Mouse (Mus musculus) embryonic fibroblast, embryonic 13.5 days (primary cell): Measurements from ENCODE around the gene Dis3l2.

Experiments used
- CTCF ChIP-seq: IDR thresholded peaks from 2 replicates; pipeline ENCODE4 v1.5.1; 2011; ENCODE audit warnings: mild to moderate bottlenecking, control low read depth, low read length, moderate library complexity, borderline replicate concordance; ENCODE audit not compliant: insufficient read depth
- POLR2A ChIP-seq: IDR thresholded peaks from 2 replicates; pipeline ENCODE4 v1.6.1; 2011; ENCODE audit warnings: low read depth, mild to moderate bottlenecking, control low read depth, low read length, moderate library complexity

- TF ChIP-seq POLR2A (no peak), CTCF (no peak)
Measured at GRCm38 (mm10) chr1:86754335-86754734, 50.7 kb downstream of the Dis3l2 start.
